Mouse (Mus musculus): Measurements from ENCODE around the gene Tbc1d20.
"Not testable (repeated sequence)": the region's sequence is repeated elsewhere in the genome, so short reads cannot be mapped to it uniquely, and the experiment has no call there.

The Tbc1d20 gene

GRCm38 (mm10) chr2:152293727-152294475 is at the start of gene Tbc1d20:
Gene Tbc1d20 (plus strand): TSS chr2:152293828.
- DNase-seq = peak; percentile 94

- no peak for DNase-seq
Observed at GRCm38 (mm10) chr2:152247213-152247612, 46.4 kb upstream of the Tbc1d20 start.

GRCm38 (mm10) chr2:152250511-152250910 is 43.1 kb upstream of the Tbc1d20 start:
- no peak for DNase-seq

GRCm38 (mm10) chr2:152259739-152260138 is 33.9 kb upstream of the Tbc1d20 start:
- no peak for DNase-seq

- DNase-seq = no peak
Observed at GRCm38 (mm10) chr2:152273639-152274038, 20.0 kb upstream of the Tbc1d20 start.

- DNase-seq = no peak
Observed at GRCm38 (mm10) chr2:152281407-152281806, 12.2 kb upstream of the Tbc1d20 start.

GRCm38 (mm10) chr2:152287560-152287959 is 6.1 kb upstream of the Tbc1d20 start:
- no peak for DNase-seq

GRCm38 (mm10) chr2:152288046-152288445 is 5.6 kb upstream of the Tbc1d20 start:
- no peak for DNase-seq

- DNase-seq = not testable (repeated sequence)
Observed at GRCm38 (mm10) chr2:152289623-152290022, 4.0 kb upstream of the Tbc1d20 start.

GRCm38 (mm10) chr2:152292475-152292874 is 1.2 kb upstream of the Tbc1d20 start:
- no peak for DNase-seq

- DNase-seq = no peak
Observed at GRCm38 (mm10) chr2:152293179-152293726, 375 bp upstream of the Tbc1d20 start.

GRCm38 (mm10) chr2:152294541-152294940 is 913 bp downstream of the Tbc1d20 start:
- DNase-seq = no peak

- DNase-seq = no peak
Observed at GRCm38 (mm10) chr2:152302862-152303261, 9.2 kb downstream of the Tbc1d20 start.

- DNase-seq = no peak
Observed at GRCm38 (mm10) chr2:152303781-152304180, 10.2 kb downstream of the Tbc1d20 start.

- DNase-seq = no peak
Observed at GRCm38 (mm10) chr2:152305480-152305879, 11.9 kb downstream of the Tbc1d20 start.

- DNase-seq = no peak
Observed at GRCm38 (mm10) chr2:152307186-152307585, 13.6 kb downstream of the Tbc1d20 start.

GRCm38 (mm10) chr2:152312996-152313395 is 19.4 kb downstream of the Tbc1d20 start:
- no peak for DNase-seq

- DNase-seq = no peak
Observed at GRCm38 (mm10) chr2:152313926-152314325, 20.3 kb downstream of the Tbc1d20 start.

GRCm38 (mm10) chr2:152317054-152317453 is 23.4 kb downstream of the Tbc1d20 start:
- DNase-seq = no peak

GRCm38 (mm10) chr2:152321558-152321957 is 27.9 kb downstream of the Tbc1d20 start:
- DNase-seq = no peak

GRCm38 (mm10) chr2:152322198-152322597 is 28.6 kb downstream of the Tbc1d20 start:
- no peak for DNase-seq

- DNase-seq = no peak
Observed at GRCm38 (mm10) chr2:152323971-152324370, 30.3 kb downstream of the Tbc1d20 start.

- DNase-seq = no peak
Observed at GRCm38 (mm10) chr2:152324842-152325241, 31.2 kb downstream of the Tbc1d20 start.

- DNase-seq = no peak
Observed at GRCm38 (mm10) chr2:152326157-152326556, 32.5 kb downstream of the Tbc1d20 start.

GRCm38 (mm10) chr2:152326654-152327053 is 33.0 kb downstream of the Tbc1d20 start:
- DNase-seq = no peak

Data from right cerebral cortex, postnatal 25 days (tissue).